Mouse (Mus musculus) spleen, adult 18-20 months (tissue): Measurements from ENCODE around the gene Arap2.

Source experiments
- DNase-seq, 2 experiments: peaks; one replicate each; pipeline ENCODE4 v3.0.0; 2022; ENCODE audit warnings: mixed read lengths in 2 of 2

Arap2 gene

GRCm38 (mm10) chr5:62618286-62618685 is 147.7 kb downstream of the Arap2 start:
- no peak for DNase-seq

GRCm38 (mm10) chr5:62611990-62612389 is 154.0 kb downstream of the Arap2 start:
- no peak for DNase-seq

- DNase-seq: no peak
Observed at GRCm38 (mm10) chr5:62587348-62587747, 178.6 kb downstream of the Arap2 start.

- no peak for DNase-seq
Observed at GRCm38 (mm10) chr5:62582643-62583042, 183.3 kb downstream of the Arap2 start.

GRCm38 (mm10) chr5:62581699-62582098 is 184.3 kb downstream of the Arap2 start:
- no peak for DNase-seq

GRCm38 (mm10) chr5:62574336-62574844 is 191.6 kb downstream of the Arap2 start:
- no peak for DNase-seq
